Mouse (Mus musculus): ENCODE results near the gene Icosl. TPM values are rescaled to one million over a fixed set of nuclear protein-coding genes. Genes with fewer than 3 reads are reported as not detected.
"Not testable (repeated sequence)": the region's sequence is repeated elsewhere in the genome, so short reads cannot be mapped to it uniquely, and the experiment has no call there.

Gene Icosl
- polyA plus RNA-seq, 1 experiment from 2014 or later, result 0.75 TPM

DNA sequence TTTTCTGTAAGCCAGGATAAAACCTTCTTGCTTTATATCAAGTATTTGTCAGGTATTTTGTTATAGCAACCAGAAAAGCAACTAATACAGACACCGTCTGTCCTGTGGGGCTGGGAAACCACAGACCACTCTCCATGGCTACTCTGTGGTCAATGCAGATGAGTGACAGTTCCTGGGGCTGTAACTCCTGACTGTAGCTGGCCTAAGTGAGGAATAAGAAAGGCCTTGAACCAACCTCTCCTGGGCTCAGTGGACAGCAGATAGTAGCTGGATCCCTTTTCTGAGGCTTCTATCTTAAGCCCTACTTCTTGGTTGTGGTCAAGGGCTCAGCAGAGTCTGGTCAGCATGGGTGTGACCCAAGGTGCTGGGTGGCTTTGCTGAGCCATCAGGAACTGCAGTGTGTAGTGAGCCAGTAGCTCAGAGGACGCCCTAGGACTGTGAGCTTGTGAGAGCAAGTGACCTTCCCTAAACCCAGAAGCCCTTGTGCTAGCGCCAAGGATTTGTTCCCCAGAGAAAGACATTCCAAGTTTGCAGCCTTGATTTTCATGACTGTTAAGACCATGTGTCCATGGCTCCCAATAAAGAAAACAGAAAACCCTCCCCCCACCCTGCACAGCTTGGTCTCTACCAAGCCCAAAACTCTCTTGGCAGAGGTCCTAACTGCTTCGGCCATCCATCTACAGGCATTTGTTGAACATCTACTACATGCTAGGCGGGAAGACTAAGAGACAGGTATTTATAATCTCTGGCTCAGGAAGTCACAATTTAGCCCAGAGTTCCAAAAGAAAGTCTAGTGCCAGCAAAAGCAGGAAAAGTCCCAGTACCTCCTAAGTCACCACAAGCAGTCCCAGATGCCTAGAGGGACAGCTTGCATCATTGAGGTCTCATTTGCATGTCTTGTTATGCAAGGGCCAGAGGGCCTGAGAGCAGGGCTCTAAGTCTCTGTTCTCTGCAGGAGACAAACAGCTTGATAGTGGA, 27.1 kb downstream of the Icosl start:
- Histone ChIP-seq H3K9ac (no peak overlapping the region), H3K4me3 (no peak overlapping the region), H3K27me3 (no peaks in the 10 kb centered on the region), H3K4me1 (replicated peaks) (0 out of 2 replicates have a peak, but pooled peaks cover 2% of the 10 kb centered on the region), H3K36me3 (no peaks in the 10 kb centered on the region), H3K4me2 (no peak overlapping the region), H3K27ac (replicated peaks) (no peak overlapping the region), H3K9me3 (no peaks in the 10 kb centered on the region)
- ATAC-seq (ENCODE audit: low read depth), result no peak
- WGBS, result 91% methylated on average over 5 of the region's 5 CpGs

DNA sequence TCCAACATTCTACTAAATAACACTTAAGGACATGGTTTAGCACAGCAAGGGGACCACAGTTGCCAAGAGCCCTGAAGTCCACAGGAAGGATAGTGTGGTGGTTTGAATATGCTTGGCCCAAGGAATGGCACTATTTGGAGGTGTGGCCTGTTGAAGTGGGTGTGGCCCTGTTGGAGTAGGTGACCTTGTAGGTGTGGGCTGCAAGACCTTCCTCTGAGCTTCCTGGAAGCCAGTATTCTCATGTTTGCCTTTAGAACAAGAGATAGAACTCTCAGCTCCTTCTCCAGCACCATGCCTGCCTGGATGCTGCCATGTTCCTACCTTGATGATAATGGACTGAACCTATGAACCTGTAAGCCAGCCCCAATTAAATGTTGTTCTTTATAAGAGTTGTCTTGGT, 30.8 kb downstream of the Icosl start:
- H3K27me3 ChIP-seq; ATAC-seq (ENCODE audit: low read depth); H3K36me3 ChIP-seq; H3K9me3 ChIP-seq; H3K4me2 ChIP-seq; H3K27ac ChIP-seq (replicated peaks); H3K9ac ChIP-seq; H3K4me3 ChIP-seq; H3K4me1 ChIP-seq (replicated peaks): not testable (repeated sequence)

DNA sequence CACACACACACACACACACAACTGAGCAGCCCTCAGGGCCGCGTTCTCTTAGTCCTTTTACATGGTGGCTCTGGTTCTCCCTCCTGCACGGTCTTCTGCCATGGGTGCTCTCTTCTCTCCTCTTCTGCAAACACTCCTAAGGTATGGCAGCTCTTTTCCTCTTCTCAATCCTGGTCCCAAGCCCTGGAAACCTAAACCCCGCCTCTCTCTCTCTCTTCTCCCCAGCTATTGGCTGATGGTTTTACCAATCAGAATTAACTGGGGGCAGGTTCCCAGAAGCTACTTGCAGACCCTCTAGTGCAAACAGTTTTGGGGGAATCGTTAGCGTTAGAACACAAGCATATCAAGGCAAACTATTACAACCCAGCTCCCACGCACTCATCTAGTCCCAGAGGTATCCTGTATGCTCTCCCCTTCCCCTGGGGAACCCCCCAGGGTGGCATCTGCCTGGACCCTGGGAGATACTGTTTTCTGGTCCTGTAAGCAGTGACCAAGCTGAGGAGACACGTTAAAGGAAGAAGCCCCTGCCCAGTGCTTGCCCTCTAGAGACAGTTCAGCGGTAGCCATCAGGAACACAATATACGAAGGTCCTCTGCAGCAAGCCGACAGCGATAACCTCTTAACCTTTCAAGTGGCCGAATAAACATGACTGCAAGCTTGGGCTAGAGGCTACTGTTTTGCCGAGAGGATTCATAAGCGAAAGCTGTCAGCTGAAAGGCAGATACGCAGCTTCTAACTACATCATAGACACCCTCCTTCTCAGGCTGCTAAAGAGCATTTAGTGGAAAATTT, 32.1 kb downstream of the Icosl start:
- 0 out of 2 replicates have a peak, but pooled peaks cover 5% of the 10 kb centered on the region for H3K4me1 ChIP-seq (replicated peaks)
- WGBS, result 33% methylated on average over 16 of the region's 16 CpGs
- no peaks in the 10 kb centered on the region for H3K9me3 ChIP-seq
- peak overlapping the region; percentile 51 for H3K4me2 ChIP-seq
- H3K27ac ChIP-seq (replicated peaks), result no peak overlapping the region
- H3K9ac ChIP-seq, result peak overlapping the region; percentile 13; the same call in 1 of the 2 replicates
- no peaks in the 10 kb centered on the region for H3K27me3 ChIP-seq
- peak; percentile 47 for ATAC-seq (ENCODE audit: low read depth)
- peak overlapping the region; percentile 23 for H3K4me3 ChIP-seq
- H3K36me3 ChIP-seq, result no peaks in the 10 kb centered on the region

DNA sequence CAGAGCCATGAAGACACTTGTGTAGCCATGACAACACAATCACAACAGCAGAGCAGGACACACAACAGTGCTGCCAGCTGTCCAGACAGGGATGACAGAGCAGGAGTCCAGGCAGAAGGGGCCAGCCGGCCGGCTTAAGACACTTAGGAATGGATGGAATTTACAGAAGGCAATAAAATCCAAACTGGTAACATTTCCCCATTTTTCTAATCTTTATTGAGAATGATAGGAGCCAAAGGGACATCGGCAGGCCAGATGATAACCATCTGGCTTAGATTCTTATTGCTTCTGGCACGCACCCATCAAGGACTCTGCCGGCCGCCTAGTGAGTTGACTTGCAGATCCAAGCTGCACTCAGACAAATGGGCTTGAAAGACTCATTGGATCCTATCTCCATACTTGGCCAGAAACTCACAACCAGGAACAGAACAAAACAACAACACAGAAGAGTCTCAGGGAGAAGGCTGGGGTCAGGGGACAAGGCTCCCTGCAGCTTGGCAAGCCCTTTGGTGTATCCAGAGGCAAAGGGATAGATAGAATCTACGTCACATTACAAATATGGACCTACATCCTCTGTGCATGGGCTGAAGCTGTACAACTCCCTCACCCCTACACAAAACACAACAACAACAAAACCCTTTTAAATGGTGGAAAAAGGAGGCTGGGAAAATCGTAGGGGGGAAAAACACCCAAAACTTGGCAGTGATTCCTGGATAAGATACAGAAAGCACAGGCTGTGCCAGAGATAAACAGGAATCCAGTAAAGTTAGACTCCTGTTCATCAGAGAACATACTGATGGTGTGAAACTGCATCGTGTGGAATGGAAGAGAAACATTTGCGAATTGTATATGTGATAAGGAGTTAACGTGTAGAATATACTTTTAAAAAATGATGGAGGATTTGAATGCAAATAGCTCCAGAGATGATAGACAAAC, 35.7 kb downstream of the Icosl start:
- Histone ChIP-seq H3K27ac (replicated peaks) (no peak overlapping the region; the same call in 1 of the 2 replicates), H3K4me3 (no peak overlapping the region), H3K9me3 (no peaks in the 10 kb centered on the region), H3K9ac (no peak overlapping the region), H3K36me3 (no peaks in the 10 kb centered on the region), H3K4me1 (replicated peaks) (0 out of 2 replicates have a peak, but pooled peaks cover 5% of the 10 kb centered on the region), H3K4me2 (no peak overlapping the region), H3K27me3 (no peaks in the 10 kb centered on the region)
- WGBS, result 76% methylated on average over 11 of the region's 11 CpGs
- no peak for ATAC-seq (ENCODE audit: low read depth)

DNA sequence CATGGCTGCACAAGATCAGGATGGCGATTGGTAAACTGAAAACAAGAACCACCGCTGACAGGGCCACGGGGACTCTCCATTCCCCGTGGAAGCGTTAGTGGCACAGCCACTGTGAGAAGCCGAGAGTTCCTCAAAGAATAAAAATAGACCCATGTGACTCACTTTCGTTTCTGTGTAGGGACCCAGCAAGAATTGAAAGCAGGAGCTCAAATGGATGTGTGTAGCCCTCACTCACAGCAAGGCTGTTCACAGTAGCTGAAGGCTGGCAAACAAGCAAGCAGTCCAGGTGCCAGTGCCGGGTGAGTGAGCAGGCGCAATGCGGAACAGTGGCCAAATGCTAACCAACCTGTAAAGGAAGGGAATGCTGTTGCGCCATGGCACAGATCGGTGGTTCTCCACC, 36.4 kb downstream of the Icosl start:
- Histone ChIP-seq H3K4me3 (no peak overlapping the region), H3K36me3 (no peaks in the 10 kb centered on the region), H3K27ac (replicated peaks) (no peak overlapping the region), H3K27me3 (no peaks in the 10 kb centered on the region), H3K9ac (no peak overlapping the region), H3K4me2 (no peak overlapping the region), H3K4me1 (replicated peaks) (0 out of 2 replicates have a peak, but pooled peaks cover 5% of the 10 kb centered on the region), H3K9me3 (no peaks in the 10 kb centered on the region)
- no peak for ATAC-seq (ENCODE audit: low read depth)
- 82% methylated on average over 12 of the region's 12 CpGs for WGBS

DNA sequence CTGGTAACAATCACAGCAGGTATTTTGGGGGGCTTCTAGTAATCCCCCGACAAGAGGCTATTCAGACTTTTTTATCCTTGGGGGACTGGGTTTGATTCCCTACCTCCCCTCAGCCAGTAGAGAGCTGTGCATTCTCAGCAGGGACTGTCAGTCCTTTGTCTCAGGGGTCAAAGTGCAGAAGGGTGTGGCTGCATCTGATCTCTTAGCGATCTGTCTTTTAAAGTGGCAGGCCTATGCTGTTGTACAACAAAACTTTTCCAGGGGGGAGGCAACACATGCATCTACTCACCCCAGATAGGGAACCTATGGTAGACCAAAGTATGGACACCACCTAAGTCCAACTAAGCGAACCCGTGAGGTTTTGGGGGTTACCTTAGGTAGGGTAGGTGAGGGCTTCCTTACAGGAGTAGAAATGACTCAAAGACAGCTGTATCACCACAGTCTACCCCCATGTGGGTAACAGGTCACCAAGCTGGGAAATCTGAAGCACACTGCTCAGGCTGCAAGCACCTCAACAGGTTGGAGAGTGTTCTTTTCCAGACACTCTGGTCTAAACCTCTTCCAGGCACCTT, 45.5 kb downstream of the Icosl start:
- no peak overlapping the region for H3K27ac ChIP-seq (replicated peaks)
- no peak overlapping the region for H3K4me3 ChIP-seq
- ATAC-seq (ENCODE audit: low read depth), result no peak
- H3K4me1 ChIP-seq (replicated peaks), result no peaks in the 10 kb centered on the region
- H3K4me2 ChIP-seq, result no peak overlapping the region
- H3K36me3 ChIP-seq, result no peaks in the 10 kb centered on the region
- H3K9ac ChIP-seq, result no peak overlapping the region
- 70% methylated on average over 4 of the region's 4 CpGs for WGBS
- no peaks in the 10 kb centered on the region for H3K9me3 ChIP-seq
- H3K27me3 ChIP-seq, result no peaks in the 10 kb centered on the region

DNA sequence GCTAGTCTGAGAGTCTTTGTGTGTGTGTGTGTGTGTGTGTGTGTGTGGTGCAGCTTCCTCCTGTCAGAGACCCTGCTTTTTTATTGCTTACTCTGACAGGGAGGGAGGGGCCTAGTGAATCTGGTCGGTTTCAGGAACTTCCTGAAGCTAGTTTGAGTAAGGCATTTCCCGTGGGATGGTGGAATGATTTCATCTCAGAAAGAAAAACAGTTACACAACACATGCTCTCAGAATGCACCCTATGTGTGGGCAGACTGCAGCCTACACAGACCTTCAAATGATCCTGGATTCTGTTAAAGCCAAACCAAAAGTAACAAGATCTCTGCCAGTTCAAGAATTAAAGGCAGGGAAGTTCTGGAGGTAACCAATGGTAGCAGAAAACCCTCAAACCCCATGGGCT, 46.1 kb downstream of the Icosl start:
- no peaks in the 10 kb centered on the region for H3K9me3 ChIP-seq
- WGBS, result 93% methylated on average over 2 of the region's 2 CpGs

DNA sequence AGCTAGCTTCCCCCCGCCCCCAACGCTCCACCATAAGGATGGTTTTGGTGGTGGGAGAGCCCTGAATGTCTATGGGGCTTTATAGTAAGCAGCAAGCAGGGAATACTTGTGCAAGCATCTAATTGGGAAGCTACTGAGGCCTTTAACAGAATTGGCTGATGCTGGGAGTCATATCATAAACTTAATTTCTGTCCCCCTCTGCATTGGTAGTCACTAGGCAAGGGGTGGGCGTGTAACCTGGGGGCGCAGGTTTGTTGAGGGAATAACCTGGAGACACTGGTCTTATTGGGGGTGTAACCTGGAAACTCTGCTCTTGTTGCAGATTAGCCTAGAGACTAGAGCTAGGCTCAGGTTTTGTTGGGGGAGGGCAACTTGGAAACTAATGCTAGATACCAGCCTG, 50.3 kb downstream of the Icosl start:
- Histone ChIP-seq H3K27me3 (no peaks in the 10 kb centered on the region), H3K4me3 (no peak overlapping the region), H3K9ac (no peak overlapping the region), H3K4me1 (replicated peaks) (no peaks in the 10 kb centered on the region), H3K9me3 (no peaks in the 10 kb centered on the region), H3K27ac (replicated peaks) (no peak overlapping the region), H3K4me2 (no peak overlapping the region), H3K36me3 (no peaks in the 10 kb centered on the region)
- WGBS, result 91% methylated on average over 4 of the region's 4 CpGs
- ATAC-seq (ENCODE audit: low read depth), result no peak

More for the DNA sequence above, 46.1 kb downstream of the Icosl start:
- H3K4me2 ChIP-seq, result no peak overlapping the region
- H3K27ac ChIP-seq (replicated peaks), result no peak overlapping the region
- no peak for ATAC-seq (ENCODE audit: low read depth)
- no peak overlapping the region for H3K4me3 ChIP-seq
- H3K27me3 ChIP-seq, result no peaks in the 10 kb centered on the region
- no peaks in the 10 kb centered on the region for H3K36me3 ChIP-seq
- H3K9ac ChIP-seq, result no peak overlapping the region
- no peaks in the 10 kb centered on the region for H3K4me1 ChIP-seq (replicated peaks)

DNA sequence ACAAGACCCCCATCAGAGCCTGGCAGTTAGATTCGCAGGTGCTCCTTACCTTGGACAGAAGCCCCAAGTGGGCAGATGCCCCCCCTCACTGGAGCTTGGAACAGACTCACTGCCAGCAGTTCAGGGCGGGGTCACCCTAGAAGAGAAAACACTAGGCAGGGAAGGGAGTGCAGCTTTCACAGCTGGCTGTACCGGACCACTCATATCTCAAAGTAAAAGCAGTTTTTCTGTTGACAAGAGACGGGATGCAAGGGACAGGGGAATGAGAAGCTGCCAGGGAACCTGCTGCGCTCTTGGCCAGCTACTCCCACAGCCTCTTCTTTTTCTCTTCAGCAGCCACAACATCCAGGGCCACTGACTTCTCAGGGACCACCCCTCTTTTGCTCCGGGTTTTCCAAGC, 55.0 kb downstream of the Icosl start:
- not testable (repeated sequence) for H3K4me3 ChIP-seq; H3K9me3 ChIP-seq; H3K4me1 ChIP-seq (replicated peaks); H3K4me2 ChIP-seq; H3K36me3 ChIP-seq; ATAC-seq (ENCODE audit: low read depth); H3K27ac ChIP-seq (replicated peaks); H3K9ac ChIP-seq; H3K27me3 ChIP-seq
- 74% methylated on average over 6 of the region's 6 CpGs for WGBS

DNA sequence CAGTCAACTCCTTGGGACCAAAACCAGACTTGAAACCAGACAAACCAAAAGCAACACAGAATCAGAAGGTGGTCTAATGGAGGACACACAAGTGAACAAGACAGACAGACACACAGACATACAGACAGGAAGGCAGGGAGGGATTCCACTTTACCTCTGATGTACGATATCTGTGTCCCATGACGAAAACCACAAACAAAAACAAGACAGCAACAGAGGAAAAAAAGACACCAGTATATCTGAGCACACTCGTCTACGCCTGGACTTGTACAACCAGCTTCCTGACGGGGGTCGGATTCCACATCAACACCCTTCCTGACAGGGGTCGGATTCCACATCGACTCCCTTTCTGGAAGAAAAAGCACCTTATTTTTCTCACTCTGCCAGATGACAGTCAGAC, 56.0 kb downstream of the Icosl start:
- not testable (repeated sequence) for H3K36me3 ChIP-seq

DNA sequence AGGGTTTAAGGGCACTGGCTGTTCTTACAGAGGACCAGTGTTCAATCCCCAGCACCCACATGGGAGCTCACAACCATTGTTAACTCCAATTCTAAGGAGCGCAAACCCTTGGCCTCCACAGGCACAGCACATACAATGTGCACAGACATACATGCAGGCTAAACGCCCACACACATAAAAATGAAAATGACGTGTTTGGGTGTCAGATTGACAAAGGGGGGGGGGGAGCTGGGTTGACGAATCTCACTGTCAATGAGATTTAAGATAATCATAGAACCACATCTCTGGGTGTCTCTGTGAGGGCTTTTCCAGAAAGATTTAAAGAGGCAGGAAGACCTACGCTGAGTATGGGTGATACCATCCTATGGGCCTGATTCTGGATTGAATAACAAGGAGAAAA, 57.2 kb downstream of the Icosl start:
- ATAC-seq (ENCODE audit: low read depth), result no peak

More for the DNA sequence above, 56.0 kb downstream of the Icosl start:
- 83% methylated on average over 8 of the region's 8 CpGs for WGBS
- not testable (repeated sequence) for ATAC-seq (ENCODE audit: low read depth); H3K4me2 ChIP-seq; H3K9me3 ChIP-seq; H3K27me3 ChIP-seq; H3K27ac ChIP-seq (replicated peaks); H3K4me1 ChIP-seq (replicated peaks); H3K9ac ChIP-seq; H3K4me3 ChIP-seq

More for the DNA sequence above, 57.2 kb downstream of the Icosl start:
- Histone ChIP-seq H3K36me3 (no peaks in the 10 kb centered on the region), H3K27me3 (no peaks in the 10 kb centered on the region), H3K9me3 (no peaks in the 10 kb centered on the region), H3K27ac (replicated peaks) (no peak overlapping the region), H3K4me1 (replicated peaks) (no peaks in the 10 kb centered on the region), H3K4me2 (no peak overlapping the region), H3K9ac (no peak overlapping the region), H3K4me3 (no peak overlapping the region)
- 94% methylated on average over 5 of the region's 5 CpGs for WGBS
